Mouse (Mus musculus) left cerebral cortex, adult 2 months (tissue): ENCODE measurements at regions not wholly inside any gene's neighbourhood (a gene's known extent, or its start where the extent isn't known, plus 50 kb on each side); places are given as distances from the start of the nearest gene placed in this dataset.

Experiments
- DNase-seq, 2 experiments: peaks; one replicate each; pipeline ENCODE4 v3.0.0; 2021 to 2022; ENCODE audit warnings: low spot score in 2 of 2, mixed read lengths in 1 of 2; ENCODE audit errors: extremely low spot score in 1 of 2
- H3K27ac ChIP-seq: fragments of 200-600 bp; 2 replicates; pipeline ENCODE4 v1.8.1; 2022
- H3K4me3 ChIP-seq: fragments of 200-600 bp; 2 replicates; pipeline ENCODE4 v1.8.1; 2022
- CTCF ChIP-seq: fragments of 200-600 bp; IDR thresholded peaks from 2 replicates; pipeline ENCODE4 v1.8.1; 2022; ENCODE audit warnings: antibody characterized with exemption, mild to moderate bottlenecking, moderate library complexity
- intact Hi-C: fragments of 180-260 bp; cut with DNase I; formaldehyde crosslinking; loops from one replicate; pipeline ENCODE4 v1.15.1; 2025

GRCm38 (mm10) chr13:64594376-64594775, 96.8 kb upstream of the Fam240b start:
- Histone ChIP-seq H3K27ac (no peak overlapping the region), H3K4me3 (no peak overlapping the region)
- intact Hi-C loops, result no loop called here
- no peak for DNase-seq
- TF ChIP-seq CTCF, result no peak

DNA sequence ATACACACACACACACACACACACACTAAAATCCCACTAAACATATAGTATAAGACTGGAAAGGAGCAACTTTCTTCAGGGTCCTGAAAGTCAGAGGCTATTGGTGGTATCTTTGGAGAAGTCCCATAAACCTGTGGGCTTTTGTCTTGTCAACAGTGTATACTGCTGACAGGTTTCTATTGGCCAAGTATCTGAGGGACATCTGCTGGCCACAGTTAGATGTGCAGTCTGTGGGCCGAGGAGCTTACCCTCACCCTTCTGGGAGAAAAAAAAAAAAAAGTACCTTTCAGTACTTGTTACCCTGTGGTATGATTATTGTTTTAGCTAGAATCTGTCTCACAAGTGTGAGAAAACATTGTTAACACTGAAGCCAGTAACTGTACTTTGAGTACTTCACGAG, 76.1 kb upstream of the Fam240b start:
- Histone ChIP-seq H3K27ac (no peak overlapping the region), H3K4me3 (no peak overlapping the region)
- TF ChIP-seq CTCF, result peak; percentile 40
- intact Hi-C loops, result loop anchor here (5.0 kb wide), 1 partner anchor 131 kb away; no protein-coding TSS in a partner anchor
- no peak for DNase-seq

DNA sequence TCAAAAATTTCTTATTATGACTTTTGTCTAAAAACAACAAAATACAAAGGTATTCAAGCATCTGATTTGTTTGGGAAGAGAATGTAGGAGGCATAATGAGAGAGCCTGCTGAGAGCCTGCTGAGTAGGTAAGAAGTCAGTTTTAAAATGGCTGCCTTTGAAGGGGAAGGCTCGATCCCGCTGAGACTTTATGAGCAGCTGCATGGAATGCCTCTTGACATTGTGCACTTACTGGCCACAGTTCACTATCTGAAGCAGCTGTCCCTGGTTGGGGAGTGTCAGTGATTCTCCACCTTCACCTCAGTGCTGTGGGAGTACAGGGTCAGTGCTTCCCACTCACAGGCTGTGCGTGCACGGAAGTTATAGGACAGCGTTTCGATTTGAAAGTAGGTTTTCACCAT, 71.3 kb upstream of the Fam240b start:
- DNase-seq, result no peak
- intact Hi-C loops, result no loop called here
- Histone ChIP-seq H3K27ac (no peak overlapping the region), H3K4me3 (no peak overlapping the region)
- no peak for TF ChIP-seq CTCF

GRCm38 (mm10) chr13:64566966-64567708, 69.5 kb upstream of the Fam240b start:
- no peak for TF ChIP-seq CTCF
- intact Hi-C loops, result no loop called here
- H3K4me3 ChIP-seq, result no peak overlapping the region
- no peak for DNase-seq
- H3K27ac ChIP-seq, result no peak overlapping the region

- intact Hi-C loops, result no loop called here
- Histone ChIP-seq H3K4me3 (no peak overlapping the region), H3K27ac (no peak overlapping the region)
- DNase-seq, result no peak
- no peak for TF ChIP-seq CTCF
Measured at GRCm38 (mm10) chr13:64565791-64566190, 68.2 kb upstream of the Fam240b start.
